Mouse (Mus musculus) CD8-positive naive resting alpha-beta T cell, adult 57 days (primary cell): Measurements from ENCODE around the gene Gm20532. TPM values are rescaled to one million over a fixed set of nuclear protein-coding genes. Genes with fewer than 3 reads are reported as not detected.

Experiments
- total RNA-seq: library from RNA; stranded (reverse); gene quantifications from one replicate; pipeline ENCODE4 v1.2.4, GENCODE M21; 2023

Gene Gm20532
- not detected for total RNA-seq

GRCm38 (mm10) chr2:26586294-26587043 is at the start of gene Gm20532:
Gene Gm20532 (plus strand): TSS chr2:26586639.

DNA sequence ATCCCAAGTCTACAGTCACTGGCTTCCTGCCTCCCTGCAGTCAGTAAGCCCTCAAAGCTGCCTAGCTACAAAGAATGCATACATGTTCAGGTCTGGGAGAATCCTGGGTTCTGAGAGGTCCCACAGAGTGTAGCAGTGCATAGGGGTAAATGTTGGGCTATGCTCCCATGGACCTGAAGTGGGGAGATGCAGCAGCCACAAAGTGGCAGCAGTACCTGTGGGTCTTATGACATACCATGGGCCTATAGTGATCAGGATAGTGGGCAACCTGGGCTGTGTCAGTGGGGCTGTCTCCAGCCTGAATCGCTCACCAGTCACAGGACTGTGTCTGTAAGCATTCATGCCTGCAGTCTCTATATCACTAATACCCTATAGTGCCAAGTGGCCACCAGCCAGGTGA is 6.7 kb upstream of the Gm20532 start, which contains the start of gene Egfl7:
Gene Egfl7 (plus strand): TSS at position 301 of the 400 bp plus-strand sequence.

DNA sequence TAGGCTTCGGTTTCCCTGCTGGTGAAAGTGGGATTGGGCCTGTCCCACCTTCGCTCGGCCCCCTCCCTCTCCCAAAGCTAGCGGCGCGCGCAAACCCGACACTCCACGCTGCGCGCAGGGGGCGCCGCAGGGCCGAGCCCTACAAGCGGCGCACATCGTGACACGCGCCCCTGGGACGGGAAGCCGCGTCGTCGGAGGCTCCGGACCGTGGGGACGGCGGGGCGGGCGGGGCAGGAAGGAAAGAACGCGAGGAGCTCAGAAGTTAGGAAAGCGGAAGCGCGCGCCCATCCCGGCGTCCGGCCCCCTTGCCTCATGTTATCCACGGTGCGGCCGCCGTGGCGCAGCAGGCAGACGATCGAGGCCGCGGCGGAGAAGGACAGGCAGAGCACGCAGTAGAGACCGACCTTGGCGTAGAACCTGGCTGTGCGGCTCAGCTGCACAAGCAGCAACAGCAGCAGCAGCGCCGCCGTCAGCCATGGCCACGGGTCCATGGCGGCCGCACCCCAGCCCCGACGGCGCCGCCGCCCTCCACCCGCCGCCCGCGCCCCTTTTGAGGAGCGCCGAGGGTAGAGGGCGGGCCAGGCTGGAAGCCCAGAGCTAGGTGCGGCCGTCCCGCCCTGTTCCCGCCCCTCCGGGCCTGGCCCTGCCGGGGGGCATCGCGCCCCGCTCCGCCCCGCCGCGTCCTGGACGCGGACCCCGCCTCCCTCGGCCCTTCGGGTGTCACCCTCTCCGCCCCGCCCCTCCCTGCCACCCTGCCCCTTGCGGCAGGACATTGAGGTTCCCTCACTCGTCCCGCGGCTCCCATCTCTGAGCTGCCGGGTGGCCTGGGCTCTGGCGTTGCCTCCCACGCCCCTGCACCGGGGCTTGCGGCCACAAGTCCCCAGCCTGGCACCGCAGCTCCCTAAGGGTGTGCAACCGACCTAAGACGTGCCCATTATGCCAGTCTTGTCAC is 17.6 kb downstream of the Gm20532 start, which contains the start of gene Agpat2:
Gene Agpat2 (minus strand): TSS at position 698 of the 952 bp plus-strand sequence.

GRCm38 (mm10) chr2:26627921-26628739 is 41.7 kb downstream of the Gm20532 start, which contains the start of gene Fam69b:
Gene Fam69b (plus strand): TSS chr2:26628457.

DNA sequence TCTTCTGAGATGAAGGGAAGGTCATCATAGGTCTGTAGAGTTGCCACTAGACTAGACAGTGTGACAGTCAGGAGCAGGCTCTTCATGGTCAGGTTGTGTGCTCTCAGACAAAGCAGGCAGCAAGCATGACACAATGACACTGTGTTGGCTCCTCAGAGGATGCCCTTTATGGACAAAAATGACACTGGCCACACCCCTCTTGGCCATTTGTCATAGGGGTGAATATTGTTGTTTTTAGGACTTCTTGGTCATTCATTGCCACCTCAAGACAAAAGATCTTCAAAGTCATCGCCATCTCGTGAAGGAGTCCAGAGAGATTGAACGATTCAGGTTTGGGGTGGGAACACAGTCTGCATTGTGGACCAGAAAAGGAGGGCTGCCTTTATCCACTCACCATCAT is 84.7 kb downstream of the Gm20532 start, which contains the start of gene Lcn4:
Gene Lcn4 (minus strand): TSS at position 101 of the 400 bp plus-strand sequence.

Other genes starting within 250 kb of the Gm20532 start
- 6.6 TPM for gene Dnlz, start 234.5 kb upstream of the Gm20532 start, total RNA-seq
- gene Card9, start 225.7 kb upstream of the Gm20532 start, total RNA-seq, result 1.3 TPM
- 105 TPM for gene Snapc4, start 206.0 kb upstream of the Gm20532 start, total RNA-seq
- gene Entr1, start 197.3 kb upstream of the Gm20532 start, total RNA-seq, result 125 TPM
- gene Pmpca, start 197.3 kb upstream of the Gm20532 start, total RNA-seq, result 69.1 TPM
- gene Inpp5e, start 177.4 kb upstream of the Gm20532 start, total RNA-seq, result 28.0 TPM
- 79.0 TPM for gene Sec16a, start 141.4 kb upstream of the Gm20532 start, total RNA-seq
- gene Notch1, start 70.0 kb upstream of the Gm20532 start, total RNA-seq, result 123 TPM
- gene Egfl7, start 6.6 kb upstream of the Gm20532 start, total RNA-seq, result 3.5 TPM
- 11.7 TPM for gene Agpat2, start 17.8 kb downstream of the Gm20532 start, total RNA-seq
- not detected for gene Fam69b, start 41.8 kb downstream of the Gm20532 start, total RNA-seq
- gene Lcn4, start 84.6 kb downstream of the Gm20532 start, total RNA-seq, result 38.4 TPM